Mouse (Mus musculus): ENCODE data around the gene Dhx58. TPM values are rescaled to one million over a fixed set of nuclear protein-coding genes. Genes with fewer than 3 reads are reported as not detected.
A peak's percentile ranks its signal among the peaks of the same experiment; 100 is the strongest.

The Dhx58 gene
- polyA plus RNA-seq, 1 experiment from 2014 or later = 1.3 TPM

DNA sequence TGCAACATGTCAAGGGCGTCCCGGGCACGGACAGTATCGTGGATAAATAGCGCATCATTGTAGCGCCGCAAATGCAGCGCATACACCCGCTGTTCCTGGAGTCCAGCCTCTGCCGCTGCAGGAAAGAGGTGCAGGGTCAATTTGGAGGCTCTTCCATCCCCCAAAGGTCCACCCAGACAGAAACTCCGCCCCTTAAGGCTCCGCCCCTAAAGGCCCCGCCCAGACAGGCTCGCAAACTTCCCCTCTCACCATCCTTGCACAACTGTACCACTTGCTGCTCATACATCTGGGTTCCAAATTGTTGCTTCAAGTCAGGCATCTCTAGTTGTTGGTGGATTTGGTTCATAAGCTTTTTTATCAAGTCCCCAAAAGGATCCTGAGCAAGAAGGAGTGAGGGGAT, 2.8 kb downstream of the Dhx58 start:
- Histone ChIP-seq H3K27ac (ENCODE audit: low read depth, low read length) (no peak overlapping the region), H3K4me1 (ENCODE audit: control insufficient read depth, insufficient read depth, low read length) (0 out of 2 replicates have a peak, but pooled peaks cover 9% of the 10 kb centered on the region), H3K9ac (ENCODE audit: low read depth, low read length) (peak overlapping the region; percentile 49; the same call in 1 of the 2 replicates), H3K36me3 (ENCODE audit: control insufficient read depth, insufficient read depth, low read length) (peaks cover 7% of the 10 kb centered on the region), H3K27me3 (ENCODE audit: control insufficient read depth, insufficient read depth, low read length) (peaks cover 5% of the 10 kb centered on the region; the same call in 1 of the 2 replicates), H3K4me2 (peak overlapping the region; percentile 56), H3K9me3 (replicated peaks; ENCODE audit: control insufficient read depth, low read length) (no peaks in the 10 kb centered on the region), H3K4me3 (ENCODE audit: low read depth, low read length) (peak overlapping the region; percentile 23)
- WGBS (ENCODE audit: insufficient replicate concordance) = 6% methylated on average over 14 of the region's 14 CpGs
- no peak for ATAC-seq (replicated peaks; ENCODE audit: insufficient number of reproducible peaks, low FRiP score, low TSS enrichment)

DNA sequence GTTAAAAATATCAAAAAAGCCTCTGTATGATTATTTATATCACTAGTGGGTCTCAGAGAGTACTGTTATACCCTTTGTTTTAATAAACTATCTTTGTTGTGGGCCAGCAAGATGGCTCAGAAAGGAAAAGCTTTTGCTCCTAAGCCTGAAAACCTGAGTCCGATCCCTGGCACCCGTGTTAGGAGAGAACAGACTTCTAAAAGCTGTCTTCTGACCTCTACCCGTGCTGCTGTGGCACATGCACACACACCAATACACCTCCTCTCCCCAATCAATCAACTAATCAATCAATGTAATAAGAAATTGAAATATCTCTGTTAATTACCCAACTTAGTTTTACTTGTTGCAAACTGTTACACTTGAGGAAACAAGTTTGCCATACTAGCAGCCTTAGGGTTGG, 3.4 kb downstream of the Dhx58 start:
- H3K4me2 ChIP-seq = no peak overlapping the region
- H3K4me1 ChIP-seq (ENCODE audit: control insufficient read depth, insufficient read depth, low read length) = 0 out of 2 replicates have a peak, but pooled peaks cover 9% of the 10 kb centered on the region
- no peak overlapping the region for H3K27ac ChIP-seq (ENCODE audit: low read depth, low read length)
- H3K4me3 ChIP-seq (ENCODE audit: low read depth, low read length) = no peak overlapping the region
- no peak for ATAC-seq (replicated peaks; ENCODE audit: insufficient number of reproducible peaks, low FRiP score, low TSS enrichment)
- peaks cover 7% of the 10 kb centered on the region for H3K36me3 ChIP-seq (ENCODE audit: control insufficient read depth, insufficient read depth, low read length)
- no peaks in the 10 kb centered on the region for H3K9me3 ChIP-seq (replicated peaks; ENCODE audit: control insufficient read depth, low read length)
- no peak overlapping the region for H3K9ac ChIP-seq (ENCODE audit: low read depth, low read length)
- WGBS (ENCODE audit: insufficient replicate concordance) = 70% methylated on average over 3 of the region's 3 CpGs
- peaks cover 5% of the 10 kb centered on the region; the same call in 1 of the 2 replicates for H3K27me3 ChIP-seq (ENCODE audit: control insufficient read depth, insufficient read depth, low read length)

DNA sequence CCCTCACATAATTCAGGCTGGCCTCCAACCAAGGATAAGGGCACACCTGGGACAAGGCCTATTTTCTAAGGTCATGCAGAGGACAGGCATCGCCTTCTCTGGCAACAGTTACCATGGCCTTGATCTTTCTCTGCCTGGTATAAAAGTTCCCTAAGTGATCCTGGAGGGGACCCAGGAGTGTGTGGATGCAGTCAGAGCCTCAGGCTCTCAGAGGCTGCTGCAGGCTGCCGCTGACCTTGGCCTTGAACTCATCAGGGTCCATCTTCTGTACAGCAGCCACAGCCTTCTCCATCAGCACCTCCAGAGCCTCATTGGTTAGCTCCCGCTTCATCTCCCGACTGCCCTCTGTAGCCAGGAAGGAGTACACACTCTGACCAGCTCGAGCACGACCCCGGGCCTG, 6.2 kb downstream of the Dhx58 start:
- no peak for ATAC-seq (replicated peaks; ENCODE audit: insufficient number of reproducible peaks, low FRiP score, low TSS enrichment)
- no peak overlapping the region for H3K4me3 ChIP-seq (ENCODE audit: low read depth, low read length)
- 71% methylated on average over 7 of the region's 7 CpGs for WGBS (ENCODE audit: insufficient replicate concordance)
- H3K4me1 ChIP-seq (ENCODE audit: control insufficient read depth, insufficient read depth, low read length) = 0 out of 2 replicates have a peak, but pooled peaks cover 9% of the 10 kb centered on the region
- H3K27ac ChIP-seq (ENCODE audit: low read depth, low read length) = no peak overlapping the region
- H3K36me3 ChIP-seq (ENCODE audit: control insufficient read depth, insufficient read depth, low read length) = no peaks in the 10 kb centered on the region
- H3K9ac ChIP-seq (ENCODE audit: low read depth, low read length) = no peak overlapping the region
- no peaks in the 10 kb centered on the region for H3K9me3 ChIP-seq (replicated peaks; ENCODE audit: control insufficient read depth, low read length)
- H3K27me3 ChIP-seq (ENCODE audit: control insufficient read depth, insufficient read depth, low read length) = peaks cover 3% of the 10 kb centered on the region; the same call in 1 of the 2 replicates
- H3K4me2 ChIP-seq = no peak overlapping the region

DNA sequence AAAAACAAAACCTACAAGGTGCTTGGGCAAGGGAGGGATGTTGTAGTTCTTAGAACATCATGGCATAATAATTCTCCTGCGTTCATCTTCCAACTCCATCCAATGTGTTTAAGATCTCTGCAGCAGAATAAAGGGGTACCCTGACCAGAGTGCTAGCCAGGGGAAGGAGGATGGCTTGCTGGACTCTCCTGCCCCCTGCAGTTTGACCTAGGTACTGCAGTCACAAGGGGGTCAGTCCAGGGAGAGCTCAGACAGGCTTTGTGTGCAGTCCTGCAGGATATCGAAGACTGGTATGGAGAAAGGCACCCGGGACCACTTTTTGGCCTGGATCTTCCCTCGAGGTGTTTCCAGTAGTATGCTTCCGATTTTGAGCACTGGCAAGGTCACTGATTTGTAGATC, 9.1 kb downstream of the Dhx58 start:
- ATAC-seq (replicated peaks; ENCODE audit: insufficient number of reproducible peaks, low FRiP score, low TSS enrichment) = no peak
- Histone ChIP-seq H3K9me3 (replicated peaks; ENCODE audit: control insufficient read depth, low read length) (no peaks in the 10 kb centered on the region), H3K4me2 (no peak overlapping the region), H3K9ac (ENCODE audit: low read depth, low read length) (no peak overlapping the region), H3K36me3 (ENCODE audit: control insufficient read depth, insufficient read depth, low read length) (no peaks in the 10 kb centered on the region), H3K27ac (ENCODE audit: low read depth, low read length) (no peak overlapping the region), H3K27me3 (ENCODE audit: control insufficient read depth, insufficient read depth, low read length) (peaks cover 23% of the 10 kb centered on the region), H3K4me1 (ENCODE audit: control insufficient read depth, insufficient read depth, low read length) (peaks cover 3% of the 10 kb centered on the region; the same call in 1 of the 2 replicates), H3K4me3 (ENCODE audit: low read depth, low read length) (no peak overlapping the region)
- WGBS (ENCODE audit: insufficient replicate concordance) = 34% methylated on average over 5 of the region's 5 CpGs

DNA sequence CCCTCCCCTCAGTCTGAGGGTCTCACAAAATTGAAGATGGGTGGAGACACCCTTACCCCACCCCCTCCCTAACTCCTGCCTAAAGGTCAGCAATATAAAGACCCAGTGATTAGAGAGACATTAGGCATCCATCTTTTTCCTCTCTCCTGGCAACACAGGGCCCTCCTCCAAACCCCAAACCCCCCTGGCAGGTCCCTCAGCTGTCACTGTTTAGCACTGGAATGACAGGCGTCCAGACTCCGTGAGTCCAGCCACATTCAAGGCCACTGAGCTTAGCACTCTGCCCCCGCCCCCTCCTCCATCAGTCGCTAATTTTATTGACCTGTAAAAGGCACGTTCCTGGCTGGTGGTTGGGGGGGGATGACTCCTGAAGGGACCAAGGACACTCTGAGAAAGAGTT, 10.9 kb downstream of the Dhx58 start:
- no peaks in the 10 kb centered on the region for H3K9me3 ChIP-seq (replicated peaks; ENCODE audit: control insufficient read depth, low read length)
- H3K36me3 ChIP-seq (ENCODE audit: control insufficient read depth, insufficient read depth, low read length) = no peaks in the 10 kb centered on the region
- H3K9ac ChIP-seq (ENCODE audit: low read depth, low read length) = no peak overlapping the region
- no peak overlapping the region for H3K4me3 ChIP-seq (ENCODE audit: low read depth, low read length)
- H3K4me1 ChIP-seq (ENCODE audit: control insufficient read depth, insufficient read depth, low read length) = peaks cover 3% of the 10 kb centered on the region; the same call in 1 of the 2 replicates
- no peak for ATAC-seq (replicated peaks; ENCODE audit: insufficient number of reproducible peaks, low FRiP score, low TSS enrichment)
- 27% methylated on average over 5 of the region's 5 CpGs for WGBS (ENCODE audit: insufficient replicate concordance)
- H3K27ac ChIP-seq (ENCODE audit: low read depth, low read length) = no peak overlapping the region
- H3K4me2 ChIP-seq = no peak overlapping the region
- peaks cover 23% of the 10 kb centered on the region for H3K27me3 ChIP-seq (ENCODE audit: control insufficient read depth, insufficient read depth, low read length)

DNA sequence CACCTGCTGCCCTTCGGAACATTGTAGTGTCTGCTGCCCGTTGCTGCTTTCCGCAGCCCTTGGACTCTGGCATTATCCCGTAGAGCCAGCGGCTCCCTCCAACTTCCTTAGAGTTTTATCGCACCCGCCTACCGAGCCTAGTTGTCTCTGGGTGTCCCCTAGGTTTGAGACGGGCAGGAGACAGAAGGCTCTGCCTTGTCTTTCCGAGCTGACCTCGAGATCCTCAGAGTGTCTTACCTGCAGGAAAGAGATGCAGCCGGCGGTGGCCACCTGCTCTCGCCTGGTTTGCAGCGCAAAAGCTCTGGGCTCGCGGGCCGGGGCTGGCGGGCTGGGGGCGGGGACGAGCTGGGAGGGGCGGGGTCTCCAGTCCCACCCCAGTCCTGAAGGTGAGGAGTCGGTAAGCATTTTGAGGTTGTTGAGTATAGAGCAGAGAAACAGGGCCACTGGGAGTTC, 11.9 kb downstream of the Dhx58 start, which contains the start of gene Zfp385c:
Zfp385c (minus strand) TSS at position 292 of the 453 bp plus-strand sequence.
- H3K9me3 ChIP-seq (replicated peaks; ENCODE audit: control insufficient read depth, low read length) = no peaks in the 10 kb centered on the region
- peak within 1 kb of the TSS; percentile 52; the same call in 1 of the 2 replicates for H3K9ac ChIP-seq (ENCODE audit: low read depth, low read length)
- peaks cover 23% of the 10 kb centered on the region for H3K27me3 ChIP-seq (ENCODE audit: control insufficient read depth, insufficient read depth, low read length)
- peaks cover 3% of the 10 kb centered on the region; the same call in 1 of the 2 replicates for H3K4me1 ChIP-seq (ENCODE audit: control insufficient read depth, insufficient read depth, low read length)
- H3K36me3 ChIP-seq (ENCODE audit: control insufficient read depth, insufficient read depth, low read length) = no peaks in the 10 kb centered on the region
- peak within 1 kb of the TSS; percentile 75 for H3K4me2 ChIP-seq
- no peak within 1 kb of the TSS for H3K27ac ChIP-seq (ENCODE audit: low read depth, low read length)
- H3K4me3 ChIP-seq (ENCODE audit: low read depth, low read length) = peak within 1 kb of the TSS; percentile 44
- ATAC-seq (replicated peaks; ENCODE audit: insufficient number of reproducible peaks, low FRiP score, low TSS enrichment) = no peak
- WGBS (ENCODE audit: insufficient replicate concordance) = 2% methylated on average over 23 of the region's 23 CpGs

DNA sequence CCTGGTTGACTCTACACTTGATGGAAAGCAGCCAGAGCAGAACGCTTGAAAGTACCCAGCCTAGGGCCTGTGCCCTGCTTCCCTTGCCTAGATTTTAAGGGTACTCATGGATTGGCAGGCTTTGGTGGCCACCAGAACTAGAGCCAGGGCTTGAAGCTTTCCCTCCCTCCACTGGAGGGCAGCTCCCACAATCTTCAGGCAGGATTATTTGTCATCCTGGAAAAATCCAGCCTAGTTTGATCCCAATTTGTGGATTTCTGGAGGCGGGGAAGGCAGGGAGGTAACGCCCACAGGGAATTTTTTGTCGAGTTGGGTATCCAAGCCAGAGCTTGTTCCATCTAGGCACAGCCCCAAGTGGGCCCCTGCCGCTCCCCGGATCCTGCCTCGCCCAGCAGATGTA, 13.7 kb downstream of the Dhx58 start:
- Histone ChIP-seq H3K4me2 (no peak overlapping the region), H3K27ac (ENCODE audit: low read depth, low read length) (no peak overlapping the region), H3K4me3 (ENCODE audit: low read depth, low read length) (no peak overlapping the region), H3K9ac (ENCODE audit: low read depth, low read length) (no peak overlapping the region), H3K36me3 (ENCODE audit: control insufficient read depth, insufficient read depth, low read length) (no peaks in the 10 kb centered on the region), H3K4me1 (ENCODE audit: control insufficient read depth, insufficient read depth, low read length) (peaks cover 3% of the 10 kb centered on the region; the same call in 1 of the 2 replicates), H3K27me3 (ENCODE audit: control insufficient read depth, insufficient read depth, low read length) (peaks cover 23% of the 10 kb centered on the region), H3K9me3 (replicated peaks; ENCODE audit: control insufficient read depth, low read length) (no peaks in the 10 kb centered on the region)
- WGBS (ENCODE audit: insufficient replicate concordance) = 70% methylated on average over 7 of the region's 7 CpGs
- ATAC-seq (replicated peaks; ENCODE audit: insufficient number of reproducible peaks, low FRiP score, low TSS enrichment) = no peak

DNA sequence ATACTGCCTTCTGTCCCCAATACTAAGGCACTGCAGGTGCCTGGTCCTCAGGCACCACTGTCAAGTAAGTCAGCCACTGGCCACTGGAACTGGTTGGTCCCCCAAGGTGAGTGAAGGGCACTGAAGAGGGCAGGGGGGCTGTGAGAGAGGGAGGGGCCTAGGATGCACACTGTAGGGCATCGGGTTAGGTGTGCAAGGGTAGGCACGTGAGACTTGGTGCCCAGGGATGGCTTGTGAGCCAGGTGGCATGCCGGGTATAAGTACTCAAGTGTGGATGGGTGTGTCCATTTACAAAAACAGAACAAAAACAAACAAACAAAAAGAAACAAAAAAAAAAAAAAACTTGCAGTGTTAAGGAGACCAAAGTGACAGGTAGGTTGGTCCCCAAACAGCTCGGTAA, 15.6 kb downstream of the Dhx58 start:
- Histone ChIP-seq H3K36me3 (ENCODE audit: control insufficient read depth, insufficient read depth, low read length) (no peaks in the 10 kb centered on the region), H3K9ac (ENCODE audit: low read depth, low read length) (no peak overlapping the region), H3K27me3 (ENCODE audit: control insufficient read depth, insufficient read depth, low read length) (peaks cover 23% of the 10 kb centered on the region), H3K4me3 (ENCODE audit: low read depth, low read length) (no peak overlapping the region), H3K27ac (ENCODE audit: low read depth, low read length) (no peak overlapping the region), H3K4me2 (no peak overlapping the region), H3K9me3 (replicated peaks; ENCODE audit: control insufficient read depth, low read length) (no peaks in the 10 kb centered on the region), H3K4me1 (ENCODE audit: control insufficient read depth, insufficient read depth, low read length) (peaks cover 3% of the 10 kb centered on the region; the same call in 1 of the 2 replicates)
- no peak for ATAC-seq (replicated peaks; ENCODE audit: insufficient number of reproducible peaks, low FRiP score, low TSS enrichment)
- WGBS (ENCODE audit: insufficient replicate concordance) = 68% methylated on average over 4 of the region's 4 CpGs

DNA sequence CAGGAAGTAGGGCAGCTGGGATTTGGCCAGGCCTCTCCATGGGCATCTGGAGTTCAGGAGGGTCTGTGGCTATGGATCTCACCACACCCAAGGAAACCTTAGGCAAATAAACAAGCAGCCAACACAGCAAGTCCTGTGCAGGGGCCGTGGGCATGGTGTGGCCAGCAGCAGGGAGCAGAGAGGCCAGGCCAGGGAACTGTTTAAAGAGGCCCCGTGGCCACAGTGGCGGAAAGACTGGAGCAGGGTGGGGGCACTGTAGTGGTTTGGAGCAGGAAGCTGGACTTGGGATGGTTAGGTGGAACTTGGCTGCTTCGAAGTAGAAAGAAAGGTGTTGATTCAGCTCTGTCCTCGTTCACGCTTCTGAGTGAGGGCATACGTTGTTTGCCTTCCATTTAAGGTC, 16.8 kb downstream of the Dhx58 start:
- no peak for ATAC-seq (replicated peaks; ENCODE audit: insufficient number of reproducible peaks, low FRiP score, low TSS enrichment)
- no peak overlapping the region for H3K9ac ChIP-seq (ENCODE audit: low read depth, low read length)
- H3K4me2 ChIP-seq = no peak overlapping the region
- no peaks in the 10 kb centered on the region for H3K36me3 ChIP-seq (ENCODE audit: control insufficient read depth, insufficient read depth, low read length)
- H3K27ac ChIP-seq (ENCODE audit: low read depth, low read length) = no peak overlapping the region
- no peaks in the 10 kb centered on the region for H3K9me3 ChIP-seq (replicated peaks; ENCODE audit: control insufficient read depth, low read length)
- H3K4me1 ChIP-seq (ENCODE audit: control insufficient read depth, insufficient read depth, low read length) = peaks cover 6% of the 10 kb centered on the region; the same call in 1 of the 2 replicates
- H3K27me3 ChIP-seq (ENCODE audit: control insufficient read depth, insufficient read depth, low read length) = peaks cover 18% of the 10 kb centered on the region
- 71% methylated on average over 7 of the region's 7 CpGs for WGBS (ENCODE audit: insufficient replicate concordance)
- H3K4me3 ChIP-seq (ENCODE audit: low read depth, low read length) = no peak overlapping the region
